Mouse (Mus musculus) cortical plate, adult 2 months (tissue): ENCODE data around the gene Zbtb16.

Source experiments
- CTCF ChIP-seq: fragments of 200-500 bp; IDR thresholded peaks from 2 replicates; pipeline ENCODE4 v1.5.1; 2011; ENCODE audit warnings: mild to moderate bottlenecking, control low read depth, low read length; ENCODE audit not compliant: insufficient read depth; ENCODE audit errors: extremely low read depth
- POLR2A ChIP-seq: fragments of 200-500 bp; IDR thresholded peaks from 2 replicates; pipeline ENCODE4 v1.6.1; 2011; ENCODE audit warnings: mild to moderate bottlenecking, low read length, control low read depth; ENCODE audit not compliant: insufficient read depth; ENCODE audit errors: extremely low read depth

- TF ChIP-seq CTCF: no peak
- TF ChIP-seq POLR2A: no peak
Observed at GRCm38 (mm10) chr9:48710355-48711295, 125.4 kb downstream of the Zbtb16 start.
